Mouse (Mus musculus) brain, embryonic 14.5 days (tissue): ENCODE results near the gene Mtcp1.

Experiments used
- CTCF ChIP-seq: fragments of 200-500 bp; IDR thresholded peaks from 2 replicates; pipeline ENCODE4 v1.5.1; 2012; ENCODE audit warnings: inconsistent platforms, mild to moderate bottlenecking, moderate library complexity, borderline replicate concordance; ENCODE audit not compliant: insufficient read depth, insufficient read length; ENCODE audit errors: extremely low read depth
- POLR2A ChIP-seq: fragments of 200-500 bp; IDR thresholded peaks from 2 replicates; pipeline ENCODE4 v1.6.1; 2012; ENCODE audit warnings: mild to moderate bottlenecking, inconsistent platforms, borderline replicate concordance; ENCODE audit not compliant: poor library complexity, insufficient read depth, insufficient read length, severe bottlenecking; ENCODE audit errors: extremely low read depth

GRCm38 (mm10) chrX:75454597-75454996 lies 38.2 kb upstream of the Mtcp1 start:
- TF ChIP-seq CTCF (no peak), POLR2A (no peak)
